Mouse (Mus musculus) embryonic facial prominence, embryonic 15.5 days (tissue): ENCODE measurements around the gene Derl3. TPM values are rescaled to one million over a fixed set of nuclear protein-coding genes. Genes with fewer than 3 reads are reported as not detected.

ENCODE experiments used
- polyA plus RNA-seq: library from polyadenylated mRNA; unstranded; fragments of >200 nt; fragmentation: Nextera tagmentation; extraction: Ambion mirVana; gene quantifications from 2 replicates; pipeline ENCODE4 v1.2.1, GENCODE M21; 2015

Gene Derl3
- polyA plus RNA-seq, 1 experiment from 2014 or later, result 2.0 TPM

Other genes starting within 250 kb of the Derl3 start
- gene Susd2, start 249.4 kb upstream of the Derl3 start, polyA plus RNA-seq, result 9.0 and 10.1 TPM in 2 replicates
- gene Cabin1, start 129.1 kb upstream of the Derl3 start, polyA plus RNA-seq, result 29.4 and 30.0 TPM in 2 replicates
- 53.2 and 58.3 TPM in 2 replicates for gene Ddt, start 120.0 kb upstream of the Derl3 start, polyA plus RNA-seq
- not detected in 2 replicates for gene Gm20441, start 112.5 kb upstream of the Derl3 start, polyA plus RNA-seq
- 17.1 and 18.1 TPM in 2 replicates for gene Gstt3, start 112.0 kb upstream of the Derl3 start, polyA plus RNA-seq
- 13.8 and 14.5 TPM in 2 replicates for gene Gstt1, start 94.8 kb upstream of the Derl3 start, polyA plus RNA-seq
- not detected in 2 replicates for gene Gstt4, start 70.9 kb upstream of the Derl3 start, polyA plus RNA-seq
- gene Gstt2, start 56.0 kb upstream of the Derl3 start, polyA plus RNA-seq, result 9.0 and 11.0 TPM in 2 replicates
- gene Mif, start 33.2 kb upstream of the Derl3 start, polyA plus RNA-seq, result 1,283 and 1,429 TPM in 2 replicates
- gene Smarcb1, start 28.2 kb downstream of the Derl3 start, polyA plus RNA-seq, result 187 and 192 TPM in 2 replicates
- 29.7 and 33.4 TPM in 2 replicates for gene Chchd10, start 39.7 kb downstream of the Derl3 start, polyA plus RNA-seq
- gene Mmp11, start 43.1 kb downstream of the Derl3 start, polyA plus RNA-seq, result 101 and 133 TPM in 2 replicates
- gene Gm867, start 47.3 kb downstream of the Derl3 start, polyA plus RNA-seq, result 0.81 and 0.89 TPM in 2 replicates
- gene Vpreb3, start 49.6 kb downstream of the Derl3 start, polyA plus RNA-seq, result 1.4 and 1.6 TPM in 2 replicates
- gene Gm5134, start 61.1 kb downstream of the Derl3 start, polyA plus RNA-seq, result not detected in 2 replicates
- 14.8 and 16.4 TPM in 2 replicates for gene Zfp280b, start 139.2 kb downstream of the Derl3 start, polyA plus RNA-seq
- not detected in 2 replicates for gene Slc5a4b, start 217.5 kb downstream of the Derl3 start, polyA plus RNA-seq